Mouse (Mus musculus) E14TG2a.4 (cell line): Measurements from ENCODE around the gene Fgf12.

Source experiments
- H3K27me3 ChIP-seq: 2 replicates; pipeline ENCODE4 v1.6.1; 2014; ENCODE audit warnings: low read length, control low read depth; ENCODE audit not compliant: insufficient read depth
- H3K36me3 ChIP-seq: 2 replicates; pipeline ENCODE4 v1.6.1; 2014; ENCODE audit warnings: low read length, control low read depth; ENCODE audit not compliant: insufficient read depth
- H3K4me1 ChIP-seq: replicated peaks from 2 replicates; pipeline ENCODE4 v1.6.1; 2014; ENCODE audit warnings: low read depth, low read length, control low read depth
- H3K4me3 ChIP-seq: replicated peaks from 2 replicates; pipeline ENCODE4 v1.5.1; 2014; ENCODE audit warnings: mild to moderate bottlenecking, low read length
- H3K9me3 ChIP-seq: 2 replicates; pipeline ENCODE4 v1.6.1; 2014; ENCODE audit warnings: low read length, control low read depth
- CTCF ChIP-seq: conservative IDR thresholded peaks from 2 replicates; pipeline ENCODE4 v1.5.1; 2014; ENCODE audit warnings: low read length
- NANOG ChIP-seq: IDR thresholded peaks from 2 replicates; pipeline ENCODE4 v1.6.1; 2014; ENCODE audit warnings: borderline replicate concordance, low read length, mixed read lengths
- POU5F1 ChIP-seq: IDR thresholded peaks from 2 replicates; pipeline ENCODE4 v1.6.1; 2014; ENCODE audit warnings: low read length, borderline replicate concordance

Gene Fgf12

GRCm38 (mm10) chr16:28630771-28631484 lies 121.9 kb downstream of the Fgf12 start:
- Histone ChIP-seq H3K4me1 (peaks cover 2% of the 10 kb centered on the region), H3K9me3 (no peaks in the 10 kb centered on the region), H3K27me3 (no peaks in the 10 kb centered on the region), H3K36me3 (no peaks in the 10 kb centered on the region), H3K4me3 (no peak overlapping the region)
- no peak for TF ChIP-seq POU5F1
- TF ChIP-seq CTCF, result no peak
- no peak for TF ChIP-seq NANOG

DNA sequence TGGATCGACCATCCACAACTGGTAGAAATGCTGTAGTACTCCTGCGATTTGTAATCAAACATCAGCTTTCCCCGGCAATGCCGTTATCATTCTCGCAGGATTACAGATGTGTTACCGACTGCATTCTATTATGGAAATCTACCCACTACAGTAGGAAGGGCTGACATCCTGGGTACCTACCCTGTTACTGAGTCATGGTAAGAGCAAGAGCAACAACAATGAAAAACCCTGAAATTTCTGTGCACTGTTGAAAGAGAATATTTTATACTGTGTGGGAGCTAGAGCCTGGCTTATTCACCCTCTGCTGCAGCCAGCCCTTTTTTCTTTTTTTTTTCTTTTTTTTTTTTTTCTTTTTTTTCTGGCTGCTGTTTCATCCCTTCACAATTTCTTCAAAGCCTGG lies 126.6 kb downstream of the Fgf12 start:
- no peaks in the 10 kb centered on the region for H3K27me3 ChIP-seq
- H3K9me3 ChIP-seq, result peaks cover 31% of the 10 kb centered on the region
- H3K4me3 ChIP-seq, result no peak overlapping the region
- TF ChIP-seq NANOG (no peak), POU5F1 (no peak), CTCF (no peak)
- peaks cover 8% of the 10 kb centered on the region for H3K4me1 ChIP-seq
- H3K36me3 ChIP-seq, result no peaks in the 10 kb centered on the region

DNA sequence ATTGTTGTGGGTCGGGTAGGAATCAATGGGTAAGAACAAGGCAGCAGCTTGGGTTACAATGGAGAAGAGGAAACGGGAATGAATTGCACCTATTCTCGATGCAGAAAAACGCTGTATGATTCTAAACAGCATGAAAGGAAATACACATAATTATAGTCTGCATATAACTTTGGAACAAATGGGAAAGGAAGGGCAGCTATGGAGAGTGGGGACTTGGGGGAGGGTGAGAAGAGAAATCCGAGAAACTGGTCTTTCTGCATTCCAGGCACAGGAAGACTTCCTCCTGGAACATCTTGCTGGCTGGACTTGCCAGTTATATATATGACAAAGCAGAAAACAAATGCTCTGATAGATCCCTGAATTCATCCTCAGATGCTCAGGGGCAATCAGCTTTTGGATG lies 127.2 kb downstream of the Fgf12 start:
- Histone ChIP-seq H3K9me3 (peaks cover 32% of the 10 kb centered on the region), H3K27me3 (no peaks in the 10 kb centered on the region), H3K4me3 (no peak overlapping the region), H3K36me3 (no peaks in the 10 kb centered on the region), H3K4me1 (peaks cover 8% of the 10 kb centered on the region)
- TF ChIP-seq NANOG, result no peak

- Histone ChIP-seq H3K9me3 (no peaks in the 10 kb centered on the region), H3K4me1 (0 out of 2 replicates have a peak, but pooled peaks cover 2% of the 10 kb centered on the region), H3K27me3 (no peaks in the 10 kb centered on the region), H3K4me3 (no peak overlapping the region), H3K36me3 (no peaks in the 10 kb centered on the region)
- no peak for TF ChIP-seq POU5F1
- no peak for TF ChIP-seq CTCF
- no peak for TF ChIP-seq NANOG
Observed at GRCm38 (mm10) chr16:28614412-28614811, 138.5 kb downstream of the Fgf12 start.

DNA sequence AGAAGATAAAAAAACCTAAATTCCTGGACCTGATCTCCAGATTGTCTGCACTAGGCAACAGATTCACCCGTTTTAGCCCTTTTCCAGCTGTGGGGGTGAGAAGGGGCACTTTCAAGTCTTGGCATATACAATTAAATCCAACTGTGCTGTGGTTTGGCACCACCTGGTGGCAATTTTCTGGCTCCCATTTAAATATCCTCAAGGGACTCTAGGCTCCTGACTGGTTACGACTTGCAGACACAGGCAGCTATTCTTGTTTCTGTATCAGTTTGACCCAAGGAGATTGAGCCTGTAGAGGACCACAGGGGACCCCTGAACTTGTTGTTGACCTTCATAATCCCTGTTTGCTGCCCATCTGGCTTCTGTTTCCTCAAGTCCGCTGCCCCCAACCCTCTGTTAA lies 141.9 kb downstream of the Fgf12 start:
- TF ChIP-seq POU5F1 (no peak), CTCF (peak; percentile 45)
- Histone ChIP-seq H3K27me3 (no peaks in the 10 kb centered on the region), H3K36me3 (no peaks in the 10 kb centered on the region), H3K4me1 (no peaks in the 10 kb centered on the region), H3K9me3 (no peaks in the 10 kb centered on the region), H3K4me3 (no peak overlapping the region)

GRCm38 (mm10) chr16:28603155-28603554 lies 149.7 kb downstream of the Fgf12 start:
- H3K4me1 ChIP-seq, result no peaks in the 10 kb centered on the region
- H3K36me3 ChIP-seq, result no peaks in the 10 kb centered on the region
- 0 out of 2 replicates have a peak, but pooled peaks cover 3% of the 10 kb centered on the region for H3K9me3 ChIP-seq
- no peaks in the 10 kb centered on the region for H3K27me3 ChIP-seq
- H3K4me3 ChIP-seq, result no peak overlapping the region
- no peak for TF ChIP-seq NANOG
- TF ChIP-seq POU5F1, result no peak
- TF ChIP-seq CTCF, result no peak

DNA sequence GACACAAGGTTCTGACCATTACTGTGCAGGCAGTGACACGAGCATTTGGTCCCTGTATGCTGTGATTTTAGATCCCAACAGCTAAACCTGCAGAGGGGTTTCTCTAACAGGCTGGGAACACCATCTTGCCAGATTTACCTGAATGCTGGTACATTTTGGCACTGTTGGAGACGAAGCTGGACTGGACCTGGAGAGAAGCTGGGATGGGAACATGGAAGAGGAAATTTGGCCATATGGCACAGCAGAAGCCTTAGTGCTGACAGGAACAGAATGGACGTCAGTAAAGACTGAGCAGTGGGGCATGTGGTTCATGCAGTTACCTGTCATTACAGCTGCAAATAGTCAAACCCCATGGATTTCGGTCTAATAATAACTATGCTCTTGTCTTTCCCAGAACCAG lies 151.1 kb downstream of the Fgf12 start:
- H3K4me1 ChIP-seq, result no peaks in the 10 kb centered on the region
- no peak overlapping the region for H3K4me3 ChIP-seq
- TF ChIP-seq CTCF (no peak), NANOG (no peak), POU5F1 (no peak)
- 0 out of 2 replicates have a peak, but pooled peaks cover 3% of the 10 kb centered on the region for H3K9me3 ChIP-seq
- no peaks in the 10 kb centered on the region for H3K27me3 ChIP-seq
- H3K36me3 ChIP-seq, result no peaks in the 10 kb centered on the region

- no peak for TF ChIP-seq NANOG
- TF ChIP-seq CTCF, result no peak
- no peak for TF ChIP-seq POU5F1
- Histone ChIP-seq H3K4me1 (no peaks in the 10 kb centered on the region), H3K9me3 (no peaks in the 10 kb centered on the region), H3K36me3 (no peaks in the 10 kb centered on the region), H3K27me3 (peaks cover 13% of the 10 kb centered on the region), H3K4me3 (no peak overlapping the region)
Observed at GRCm38 (mm10) chr16:28596112-28596511, 156.8 kb downstream of the Fgf12 start.

GRCm38 (mm10) chr16:28593075-28593915 lies 159.6 kb downstream of the Fgf12 start:
- Histone ChIP-seq H3K27me3 (peaks cover 13% of the 10 kb centered on the region), H3K36me3 (no peaks in the 10 kb centered on the region), H3K4me3 (0 out of 2 replicates have a peak overlapping the region, but pooled peaks have one; percentile 32), H3K9me3 (no peaks in the 10 kb centered on the region), H3K4me1 (no peaks in the 10 kb centered on the region)
- no peak for TF ChIP-seq NANOG
- peak; percentile 63 for TF ChIP-seq CTCF
